Mouse (Mus musculus) small intestine, adult 2 months (tissue): ENCODE results near the gene Mbtps2.

Experiments
- CTCF ChIP-seq: fragments of 200-500 bp; IDR thresholded peaks from 2 replicates; pipeline ENCODE4 v1.5.1; 2012; ENCODE audit warnings: low read depth, mild to moderate bottlenecking, control low read depth, inconsistent platforms, low read length, moderate library complexity, mixed read lengths; ENCODE audit not compliant: insufficient replicate concordance, insufficient read length; ENCODE audit errors: extremely low read depth
- POLR2A ChIP-seq: fragments of 200-500 bp; IDR thresholded peaks from 2 replicates; pipeline ENCODE4 v1.6.1; 2012; ENCODE audit warnings: low read depth, mild to moderate bottlenecking, control low read depth, inconsistent platforms, low read length, moderate library complexity

- TF ChIP-seq CTCF, result no peak
- TF ChIP-seq POLR2A, result no peak
Measured at GRCm38 (mm10) chrX:157491944-157492726, 106.4 kb downstream of the Mbtps2 start, which contains the start of gene Sms.
